In the genomic region with DNA sequence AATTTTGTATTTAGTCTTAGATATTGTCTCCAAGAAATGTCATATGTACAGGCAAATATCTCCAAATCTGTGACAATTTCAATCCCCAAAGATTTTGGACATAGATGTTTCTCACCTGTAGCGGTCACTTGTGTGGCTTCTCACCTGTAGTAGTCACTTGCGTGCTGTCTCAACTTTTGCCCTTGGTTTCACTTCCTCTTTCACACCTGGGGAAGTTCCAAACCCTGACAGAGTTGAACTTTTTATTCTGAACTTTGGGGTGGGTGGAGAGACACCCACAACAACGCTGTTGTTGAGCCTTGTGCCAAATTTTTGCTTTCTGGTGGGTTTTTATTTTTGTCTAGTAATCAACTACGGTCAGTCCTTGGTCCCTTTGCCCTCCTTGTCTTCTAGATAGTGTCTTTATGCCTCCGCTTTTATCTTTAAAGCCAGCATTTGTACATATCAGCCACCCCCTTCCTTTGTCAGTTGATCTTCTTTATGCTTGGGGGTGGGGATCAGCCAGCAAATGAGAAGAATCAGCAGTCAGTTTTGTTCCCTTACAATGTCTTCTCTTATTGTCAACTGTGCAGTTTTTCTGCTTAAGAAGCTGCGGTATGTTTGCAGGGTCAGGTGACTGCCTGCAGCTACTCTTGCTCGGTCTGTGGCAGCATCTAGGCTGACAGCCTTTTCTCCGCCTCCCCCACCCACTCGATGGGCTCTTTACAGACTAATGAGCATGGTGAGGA, we compare ENCODE assay signal across 11 mouse cellular contexts. TPM values are rescaled to one million over a fixed set of nuclear protein-coding genes. Genes with fewer than 3 reads are reported as not detected.
DNase-seq lines count a peak whose midpoint lies in the region; ATAC-seq lines count a peak whose summit lies in the region.
"Had no signal": no experiment of that assay in that cellular context is flagged by ENCODE, and none has a peak within 500 bp of the region (broad histone marks: within the 10 kb centered on the region; RNA-seq: fewer than 3 reads in every experiment).

No protein-coding gene starts in this region.

- H3K9me3 ChIP-seq in heart, embryonic 14.5 days (ENCODE audit: control insufficient read depth, low read length): no peaks in the 10 kb centered on the region
- H3K9me3 ChIP-seq in kidney, embryonic 16.5 days (ENCODE audit: low read length): no peaks in the 10 kb centered on the region
- H3K9me3 ChIP-seq: midbrain, embryonic 12.5 days; stomach, embryonic 15.5 days had no signal

- no peak for DNase-seq in heart, adult 18-20 months
- peak; percentile 82 for DNase-seq in CD4-positive, CD25-positive, alpha-beta regulatory T cell, adult 2 months (ENCODE audit: low read depth, low spot score)
- DNase-seq in naive thymus-derived CD4-positive, alpha-beta T cell, adult 2 months (ENCODE audit: low read depth): peak; percentile 67
- DNase-seq in gastrocnemius, adult 18-20 months (ENCODE audit: low spot score): no peak
- DNase-seq in adrenal gland, adult 18-20 months (ENCODE audit: low spot score in 2 of 2): no peak
- DNase-seq: gastrocnemius, postnatal 14 days had no signal

- H3K27ac ChIP-seq in heart, embryonic 14.5 days (replicated peaks in 1 of 2; ENCODE audit: control insufficient read depth in 1 of 2, insufficient read depth in 1 of 2, low read depth in 2 of 2, low read length in 2 of 2): no peak overlapping the region
- H3K27ac ChIP-seq in kidney, embryonic 16.5 days (ENCODE audit: low read length): no peak overlapping the region
- H3K27ac ChIP-seq: midbrain, embryonic 12.5 days; stomach, embryonic 15.5 days had no signal

- no peak for ATAC-seq in heart, embryonic 14.5 days (ENCODE audit: insufficient number of reproducible peaks, insufficient read depth, low FRiP score, low read depth)
- ATAC-seq in erythroblast, adult 5-6 weeks (replicated peaks; ENCODE audit: low FRiP score, poor library complexity, severe bottlenecking): peak; percentile 58; the same call in 1 of the 2 replicates
- no peak for ATAC-seq in kidney, embryonic 16.5 days (ENCODE audit: low FRiP score, low TSS enrichment)

- H3K4me1 ChIP-seq in heart, embryonic 14.5 days (ENCODE audit: control insufficient read depth in 2 of 2, insufficient read depth in 2 of 2, low read length in 2 of 2): peaks cover 18 to 32% of the 10 kb centered on the region in 2 experiments
- H3K4me1 ChIP-seq in kidney, embryonic 16.5 days (ENCODE audit: insufficient read depth, low read length): peaks cover 8% of the 10 kb centered on the region; the same call in 1 of the 2 replicates
- H3K4me1 ChIP-seq: stomach, embryonic 15.5 days had no signal

- H3K36me3 ChIP-seq in heart, embryonic 14.5 days (ENCODE audit: control insufficient read depth, insufficient read depth, low read length): no peaks in the 10 kb centered on the region
- no peaks in the 10 kb centered on the region for H3K36me3 ChIP-seq in kidney, embryonic 16.5 days (ENCODE audit: insufficient read depth, low read length)
- H3K36me3 ChIP-seq: midbrain, embryonic 12.5 days; stomach, embryonic 15.5 days had no signal

- H3K27me3 ChIP-seq in heart, embryonic 14.5 days (ENCODE audit: control insufficient read depth, insufficient read depth, low read length): no peaks in the 10 kb centered on the region
- no peaks in the 10 kb centered on the region; the same call in 1 of the 2 replicates for H3K27me3 ChIP-seq in kidney, embryonic 16.5 days (ENCODE audit: insufficient read depth, low read length)
- H3K27me3 ChIP-seq: midbrain, embryonic 12.5 days; stomach, embryonic 15.5 days had no signal

- H3K9ac ChIP-seq in heart, embryonic 14.5 days (ENCODE audit: low read length): peak overlapping the region; percentile 34; the same call in 1 of the 2 replicates
- H3K9ac ChIP-seq in kidney, embryonic 16.5 days (replicated peaks; ENCODE audit: low read length): no peak overlapping the region
- H3K9ac ChIP-seq: midbrain, embryonic 12.5 days; stomach, embryonic 15.5 days had no signal

- WGBS in heart, embryonic 14.5 days: 39% methylated on average over 9 of the region's 9 CpGs
- WGBS in kidney, embryonic 16.5 days: 54% methylated on average over 9 of the region's 9 CpGs

- no peak overlapping the region for H3K4me3 ChIP-seq in heart, embryonic 14.5 days (ENCODE audit: control insufficient read depth in 1 of 2, insufficient read depth in 1 of 2, low read depth in 1 of 2, low read length in 2 of 2)
- no peak overlapping the region for H3K4me3 ChIP-seq in kidney, embryonic 16.5 days (ENCODE audit: low read length)
- H3K4me3 ChIP-seq: midbrain, embryonic 12.5 days; stomach, embryonic 15.5 days had no signal

- peak overlapping the region; percentile 43 for H3K4me2 ChIP-seq in heart, embryonic 14.5 days (ENCODE audit: low read length)
- no peak overlapping the region for H3K4me2 ChIP-seq in kidney, embryonic 16.5 days (replicated peaks; ENCODE audit: low read depth, low read length)
- H3K4me2 ChIP-seq: midbrain, embryonic 12.5 days; stomach, embryonic 15.5 days had no signal

RNA-seq across cellular contexts. Expression of gene Jak2, which starts 14.8 kb away (rescaled TPM):
- polyA plus RNA-seq in heart, embryonic 14.5 days (2014; fragmentation: Nextera tagmentation; extraction: Ambion mirVana): 11.1 and 11.5 TPM in 2 replicates
- 10 to 100 TPM; 16.2 to 20.1 TPM for total RNA-seq in heart, adult 18-20 months (2021)
- 37.7 and 41.6 TPM in 2 replicates for total RNA-seq in erythroblast, adult 5-6 weeks (2015; ENCODE audit: low replicate concordance)
- 49.8 and 64.0 TPM in 2 replicates for total RNA-seq in erythroblast, adult 5-6 weeks (2017; ENCODE audit: low replicate concordance)
- 10 to 100 TPM; 20.0 to 24.5 TPM for total RNA-seq in gastrocnemius, adult 18-20 months (2021)
- 10 to 100 TPM; 13.0 to 18.2 TPM for total RNA-seq in adrenal gland, adult 18-20 months (2021)
- 4.6 and 5.7 TPM in 2 replicates for polyA plus RNA-seq in kidney, embryonic 16.5 days (2015; fragmentation: Nextera tagmentation; extraction: Ambion mirVana)

Comparison
In these comparisons a context has a peak if more than half of its experiments do, and no peak if none do; other contexts are left out.
1. DNase-seq: peak in CD4-positive, CD25-positive, alpha-beta regulatory T cell, adult 2 months (single experiment) and naive thymus-derived CD4-positive, alpha-beta T cell, adult 2 months (single experiment); none in heart, adult 18-20 months (0 of 2), gastrocnemius, adult 18-20 months (single experiment) and adrenal gland, adult 18-20 months (0 of 2).